Mouse (Mus musculus) hindbrain, postnatal 0 days (tissue): ENCODE data around the gene Palld. TPM values are rescaled to one million over a fixed set of nuclear protein-coding genes. Genes with fewer than 3 reads are reported as not detected.

Source experiments
- ATAC-seq: fragments of 200-750 bp; cut with Nextera tagmentation; 2 replicates; pipeline ENCODE4 v1.8.0; 2017; ENCODE audit warnings: mild to moderate bottlenecking, moderate TSS enrichment, moderate library complexity
- DNase-seq: peaks from one replicate; pipeline ENCODE4 v3.0.0-alpha.2; 2015; ENCODE audit warnings: low spot score
- H3K27ac ChIP-seq: fragments of 300-500 bp; sonication (generic); 2 replicates; pipeline ENCODE4 v1.5.1; 2014; ENCODE audit warnings: mild to moderate bottlenecking
- H3K27me3 ChIP-seq: fragments of 300-500 bp; sonication (generic); 2 replicates; pipeline ENCODE4 v1.6.1; 2014; ENCODE audit warnings: low read length, mixed read lengths; ENCODE audit not compliant: insufficient read depth
- H3K36me3 ChIP-seq: fragments of 300-500 bp; sonication (generic); 2 replicates; pipeline ENCODE4 v1.6.1; 2014; ENCODE audit warnings: low read length, mixed read lengths; ENCODE audit not compliant: insufficient read depth
- H3K4me1 ChIP-seq: fragments of 300-500 bp; sonication (generic); 2 replicates; pipeline ENCODE4 v1.6.1; 2014; ENCODE audit warnings: antibody characterized with exemption, low read length, mixed read lengths; ENCODE audit not compliant: insufficient read depth
- H3K4me2 ChIP-seq: fragments of 300-500 bp; sonication (generic); 2 replicates; pipeline ENCODE4 v1.6.1; 2014; ENCODE audit warnings: low read depth, mild to moderate bottlenecking, low read length, moderate library complexity, mixed read lengths
- H3K4me3 ChIP-seq: fragments of 300-500 bp; sonication (generic); 2 replicates; pipeline ENCODE4 v1.5.1; 2014; ENCODE audit warnings: low read length
- H3K9ac ChIP-seq: fragments of 300-500 bp; sonication (generic); replicated peaks from 2 replicates; pipeline ENCODE4 v1.6.1; 2014; ENCODE audit warnings: mild to moderate bottlenecking, low read length, moderate library complexity, mixed read lengths
- H3K9me3 ChIP-seq: fragments of 300-500 bp; sonication (generic); 2 replicates; pipeline ENCODE4 v1.6.1; 2016; ENCODE audit warnings: low read length, mixed read lengths
- CTCF ChIP-seq: IDR thresholded peaks from 2 replicates; pipeline ENCODE4 v1.5.1; 2016; ENCODE audit warnings: antibody characterized with exemption, control low read depth, low read depth
- WGBS: fragments of 180-500 bp; shearing (Covaris S2); extraction: QIAGEN DNeasy Blood & Tissue Kit; methylation state at CpG from one replicate; pipeline ENCODE4 v1.1.7; 2014; 5-methylcytosine and 5-hydroxymethylcytosine counted together
- polyA plus RNA-seq: library from polyadenylated mRNA; unstranded; fragments of >200 nt; fragmentation: Nextera tagmentation; extraction: Ambion mirVana; gene quantifications from 2 replicates; pipeline ENCODE4 v1.2.1, GENCODE M21; 2015
- total RNA-seq: library from RNA; depleted of rRNA; stranded (reverse); fragments of >200 nt; gene quantifications from 2 replicates; pipeline ENCODE4 v1.2.3, GENCODE M21; 2014

Palld gene
- total and polyA plus RNA-seq, 2 experiments from 2014 or later: 3.5 to 14.0 TPM

DNA sequence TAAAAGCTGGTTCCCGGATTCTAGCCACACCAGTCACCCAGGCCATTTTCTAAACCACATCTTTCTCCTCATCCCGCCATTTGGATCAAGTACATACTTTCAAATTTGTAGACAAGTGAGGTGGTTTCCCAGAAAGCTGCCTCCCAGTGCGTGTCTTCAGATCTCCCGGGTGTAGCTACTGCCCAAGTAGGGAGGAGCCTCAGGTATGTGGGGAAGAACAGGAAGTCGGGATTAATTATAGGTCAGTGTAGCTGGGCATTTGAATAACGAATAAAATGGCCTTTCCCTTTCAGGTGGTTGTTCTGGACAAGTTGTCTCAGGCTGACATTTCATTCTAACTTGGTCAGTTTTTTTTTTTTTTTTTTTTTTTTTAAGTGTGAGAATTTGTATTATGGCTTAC lies 170.3 kb downstream of the Palld start:
- no peak overlapping the region for H3K4me2 ChIP-seq
- WGBS: 87% methylated on average over 6 of the region's 6 CpGs
- no peak overlapping the region for H3K9ac ChIP-seq
- H3K27ac ChIP-seq: no peak overlapping the region
- H3K36me3 ChIP-seq: no peaks in the 10 kb centered on the region
- no peak overlapping the region for H3K4me3 ChIP-seq
- no peaks in the 10 kb centered on the region for H3K27me3 ChIP-seq
- TF ChIP-seq CTCF: no peak
- H3K9me3 ChIP-seq: no peaks in the 10 kb centered on the region
- no peak for ATAC-seq
- DNase-seq: no peak
- no peaks in the 10 kb centered on the region for H3K4me1 ChIP-seq

GRCm38 (mm10) chr8:61731306-61732088 lies 171.0 kb downstream of the Palld start:
- no peak for ATAC-seq
- Histone ChIP-seq H3K27me3 (no peaks in the 10 kb centered on the region), H3K9me3 (no peaks in the 10 kb centered on the region), H3K4me2 (no peak overlapping the region), H3K36me3 (no peaks in the 10 kb centered on the region), H3K4me1 (no peaks in the 10 kb centered on the region), H3K4me3 (no peak overlapping the region), H3K27ac (no peak overlapping the region), H3K9ac (no peak overlapping the region)
- no peak for DNase-seq
- 70% methylated on average over 5 of the region's 5 CpGs for WGBS
- no peak for TF ChIP-seq CTCF

DNA sequence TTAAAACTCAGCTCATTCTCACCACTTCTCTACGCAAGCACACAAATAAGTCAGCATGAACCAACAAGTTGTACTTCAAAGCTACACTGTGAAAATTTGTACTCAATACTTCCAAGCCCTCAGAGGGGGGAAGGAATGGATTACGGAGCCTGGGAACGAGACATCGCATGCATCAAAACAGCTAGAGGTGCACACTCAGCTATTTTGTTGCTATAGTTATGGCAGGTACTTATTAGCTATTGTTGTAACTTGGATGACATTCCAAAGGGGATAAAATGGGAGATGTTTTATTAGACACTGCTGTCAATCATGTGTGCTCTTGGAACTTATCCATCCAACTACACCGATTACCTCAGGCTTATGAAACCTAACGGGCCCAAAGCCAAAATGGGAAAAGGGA lies 171.8 kb downstream of the Palld start:
- H3K36me3 ChIP-seq: no peaks in the 10 kb centered on the region
- no peaks in the 10 kb centered on the region for H3K9me3 ChIP-seq
- no peak for TF ChIP-seq CTCF
- 73% methylated on average over 6 of the region's 6 CpGs for WGBS
- no peaks in the 10 kb centered on the region for H3K27me3 ChIP-seq
- no peak overlapping the region for H3K4me3 ChIP-seq
- H3K27ac ChIP-seq: no peak overlapping the region
- DNase-seq (no peak), ATAC-seq (no peak)
- H3K9ac ChIP-seq: no peak overlapping the region
- H3K4me2 ChIP-seq: no peak overlapping the region
- no peaks in the 10 kb centered on the region for H3K4me1 ChIP-seq

DNA sequence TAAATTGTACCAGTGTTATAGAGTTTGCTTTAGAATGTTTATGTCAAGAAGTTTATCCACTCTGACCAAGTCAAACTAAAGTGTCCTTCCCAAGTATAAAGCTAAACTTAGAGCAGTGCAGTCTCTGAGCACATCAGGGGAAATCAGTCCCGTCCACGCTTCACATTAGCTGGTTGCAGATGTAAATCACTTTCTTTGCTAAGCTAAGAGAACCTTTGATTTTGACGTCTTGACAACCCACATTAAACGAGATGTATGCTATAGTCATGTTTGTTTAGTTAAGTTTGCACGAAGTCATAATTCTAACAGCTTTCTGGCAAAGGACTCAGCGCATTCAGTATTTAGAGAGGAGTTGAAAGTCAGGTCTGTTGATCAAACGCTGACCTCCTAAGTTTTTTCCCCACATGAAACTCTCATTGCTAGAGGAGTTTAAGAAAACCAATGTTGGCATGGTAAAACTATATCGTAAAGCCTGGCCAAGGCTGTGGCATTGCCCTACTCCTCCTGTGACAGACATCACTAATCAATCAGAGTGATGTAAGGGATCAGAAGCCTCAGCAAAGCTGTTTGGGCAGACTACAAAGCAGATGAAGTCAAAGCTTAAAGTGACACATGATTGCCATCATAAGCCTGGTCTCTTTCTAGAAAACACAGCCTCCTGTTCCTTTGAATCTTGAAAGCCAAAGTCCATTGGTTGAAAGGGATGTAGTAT lies 177.0 kb downstream of the Palld start:
- no peak for ATAC-seq
- TF ChIP-seq CTCF: no peak
- Histone ChIP-seq H3K4me3 (no peak overlapping the region), H3K9ac (no peak overlapping the region), H3K4me2 (no peak overlapping the region), H3K4me1 (no peaks in the 10 kb centered on the region), H3K27ac (no peak overlapping the region), H3K27me3 (no peaks in the 10 kb centered on the region), H3K9me3 (no peaks in the 10 kb centered on the region), H3K36me3 (no peaks in the 10 kb centered on the region)
- DNase-seq: no peak
- 86% methylated on average over 8 of the region's 8 CpGs for whole genome bisulfite sequencing

DNA sequence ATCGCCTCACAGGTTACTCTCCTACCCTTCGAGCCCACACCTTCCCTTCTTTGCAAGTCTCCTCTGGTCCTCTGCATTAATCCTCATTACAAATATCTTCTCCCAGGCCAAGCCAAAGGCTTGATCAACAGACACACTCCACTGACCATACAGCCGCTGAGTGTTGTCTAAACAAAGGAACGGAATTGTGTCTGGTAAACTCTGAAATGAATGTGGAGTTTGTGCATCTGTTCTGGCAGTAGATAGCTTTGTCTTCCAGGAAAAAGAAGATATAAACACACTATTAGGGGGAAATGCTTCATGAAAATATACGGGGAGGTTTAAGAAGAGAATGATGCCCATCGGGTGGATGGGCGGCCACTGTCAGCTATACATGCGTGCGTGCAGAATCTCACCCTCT lies 180.3 kb downstream of the Palld start:
- WGBS: 90% methylated on average over 9 of the region's 9 CpGs
- H3K36me3 ChIP-seq: no peaks in the 10 kb centered on the region
- DNase-seq (no peak), ATAC-seq (no peak)
- no peak overlapping the region for H3K9ac ChIP-seq
- no peaks in the 10 kb centered on the region for H3K4me1 ChIP-seq
- H3K27ac ChIP-seq: no peak overlapping the region
- TF ChIP-seq CTCF: no peak
- H3K4me2 ChIP-seq: no peak overlapping the region
- H3K9me3 ChIP-seq: no peaks in the 10 kb centered on the region
- no peaks in the 10 kb centered on the region for H3K27me3 ChIP-seq
- H3K4me3 ChIP-seq: no peak overlapping the region

DNA sequence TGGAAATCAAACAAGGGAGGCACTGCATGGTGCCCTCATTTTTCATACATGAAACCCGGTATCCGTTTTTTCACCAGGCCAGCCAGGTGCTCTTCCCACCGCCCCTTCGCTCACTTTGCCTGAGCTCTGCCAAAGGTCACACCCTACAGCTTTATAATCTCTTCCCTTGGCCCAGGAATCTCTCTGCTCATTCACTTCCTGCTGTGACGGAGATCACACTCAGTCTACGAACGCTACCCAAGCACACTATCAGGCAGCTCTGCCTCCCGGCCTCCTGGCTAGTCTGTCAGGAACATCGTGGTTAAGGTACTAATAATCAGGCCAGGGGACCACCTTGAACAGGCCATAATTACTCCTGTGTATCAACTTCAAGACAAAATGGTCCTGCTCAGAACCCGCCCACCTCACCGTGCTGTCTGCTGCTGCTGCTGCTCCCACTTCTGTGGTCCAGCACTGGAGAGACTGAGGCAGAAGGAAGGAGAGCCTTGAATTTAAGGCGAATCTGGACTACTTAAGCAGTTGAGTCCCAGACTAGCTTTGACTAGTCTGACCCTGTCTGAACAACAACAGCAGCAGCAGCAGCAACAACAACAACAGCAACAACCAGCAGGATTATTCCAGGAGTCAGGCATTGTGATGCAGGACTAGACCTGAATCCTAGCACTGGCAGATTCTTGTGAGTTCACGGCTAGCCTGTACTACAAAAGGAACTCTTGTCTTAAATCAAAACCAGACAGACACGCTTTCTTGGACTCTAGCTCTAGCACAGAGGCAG lies 187.0 kb downstream of the Palld start:
- Histone ChIP-seq H3K4me3 (no peak overlapping the region), H3K27me3 (no peaks in the 10 kb centered on the region), H3K4me1 (no peaks in the 10 kb centered on the region), H3K9me3 (no peaks in the 10 kb centered on the region), H3K36me3 (no peaks in the 10 kb centered on the region), H3K9ac (no peak overlapping the region), H3K4me2 (no peak overlapping the region), H3K27ac (no peak overlapping the region)
- no peak for TF ChIP-seq CTCF
- 70% methylated on average over 14 of the region's 14 CpGs for WGBS
- no peak for DNase-seq
- no peak for ATAC-seq
